Mouse (Mus musculus): Measurements from ENCODE around the gene Def8.

DNA sequence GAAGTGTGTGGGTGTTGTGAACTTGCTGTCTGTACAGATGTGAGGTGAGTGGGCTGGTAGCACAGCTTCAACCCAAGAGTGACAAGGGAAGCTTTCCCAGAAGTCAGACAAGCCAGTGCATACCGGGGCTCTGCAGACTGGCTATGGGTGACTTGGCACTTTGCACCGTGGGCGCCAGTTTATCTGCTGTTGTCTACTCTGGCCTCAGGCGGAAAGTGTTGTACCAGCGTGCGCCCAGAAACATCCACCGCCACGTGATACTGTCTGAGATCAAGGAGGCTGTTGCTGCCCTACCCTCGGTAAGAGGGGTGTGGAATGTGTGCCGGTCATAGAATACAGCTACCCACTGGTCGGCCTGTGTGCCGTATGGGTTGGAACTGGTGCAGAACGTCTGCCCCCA is 25.0 kb upstream of the Def8 start:
- no peak for TF ChIP-seq CTCF (IDR thresholded peaks at IDR 0.05; ENCODE audit: low read depth, low read length)
- TF ChIP-seq POLR2A (IDR thresholded peaks at IDR 0.05; ENCODE audit: insufficient read depth, low read length): no peak
- TF ChIP-seq EP300 (IDR thresholded peaks at IDR 0.05; ENCODE audit: insufficient read depth, low read depth, low read length): no peak

Measured in ES-Bruce4 (cell line).